21 mouse cellular contexts compared by ENCODE assay signal in the genomic region with DNA sequence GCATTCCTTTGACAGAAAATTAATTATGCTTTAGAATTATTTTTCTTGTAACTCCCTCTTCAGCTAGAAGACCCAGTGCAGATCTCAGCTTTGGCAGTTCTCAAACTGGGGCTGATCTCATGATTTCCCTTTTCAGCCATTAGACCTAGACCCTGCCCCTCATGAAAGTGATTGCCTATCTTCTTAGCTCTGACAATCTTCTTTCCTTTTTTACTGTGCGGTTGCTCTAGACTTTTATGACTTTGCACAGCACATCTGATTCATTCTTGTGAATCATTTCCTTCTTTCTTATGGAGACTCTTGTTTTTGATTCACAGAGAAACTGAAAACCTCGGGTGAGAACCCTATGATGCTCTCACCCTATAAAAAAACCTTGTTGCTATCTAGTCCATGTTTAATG.
DNase-seq lines count a peak whose midpoint lies in the region; ATAC-seq and TF ChIP-seq lines count a peak whose summit lies in the region.
"Had no signal": no experiment of that assay in that cellular context is flagged by ENCODE, and none has a peak within 500 bp of the region (broad histone marks: within the 10 kb centered on the region; RNA-seq: fewer than 3 reads in every experiment).

No protein-coding gene starts in this region.

- H3K36me3 ChIP-seq in MEL (ENCODE audit: control insufficient read depth in 1 of 2, insufficient read depth in 2 of 2, low read length in 2 of 2) = no peaks in the 10 kb centered on the region
- H3K36me3 ChIP-seq in forebrain, postnatal 0 days (ENCODE audit: insufficient read depth) = no peaks in the 10 kb centered on the region
- H3K36me3 ChIP-seq: G1E had no signal

- no peak for TF ChIP-seq CTCF in MEL (IDR thresholded peaks at IDR 0.05 in 2 of 3, conservative IDR thresholded peaks at IDR 0.05 in 1 of 3; ENCODE audit: control insufficient read depth in 1 of 3, insufficient read depth in 1 of 3, low read depth in 2 of 3, low read length in 3 of 3, poor library complexity in 1 of 3, severe bottlenecking in 1 of 3)
- no peak for TF ChIP-seq CTCF in forebrain, postnatal 0 days (IDR thresholded peaks at IDR 0.05; ENCODE audit: low read depth)

- no peak overlapping the region for H3K4me2 ChIP-seq in forebrain, postnatal 0 days (ENCODE audit: low read depth)

- H3K4me1 ChIP-seq in MEL (ENCODE audit: control insufficient read depth in 1 of 2, insufficient read depth in 2 of 2, low read length in 2 of 2) = no peaks in the 10 kb centered on the region
- no peaks in the 10 kb centered on the region; the same call in 1 of the 2 replicates for H3K4me1 ChIP-seq in forebrain, postnatal 0 days (ENCODE audit: insufficient read depth)

- DNase-seq in 416B (ENCODE audit: low read depth) = peak; percentile 9
- DNase-seq in MEL (ENCODE audit: low read depth, low spot score) = peak; percentile 58
- no peak for DNase-seq in right cerebral cortex, postnatal 4 days
- DNase-seq in forebrain, postnatal 0 days = no peak
- DNase-seq: adrenal gland, adult 2 months; adrenal gland, adult 8-10 months; adrenal gland, postnatal 10 days; adrenal gland, postnatal 14 days; adrenal gland, postnatal 25 days; adrenal gland, postnatal 36 days; B cell, adult 2 months; cerebellum, adult 11 months; cerebellum, adult 11-12 months; cerebellum, adult 18-20 months; cerebellum, adult 2 months; cerebellum, adult 8-10 months had no signal

- no peaks in the 10 kb centered on the region for H3K9me3 ChIP-seq in MEL (replicated peaks; ENCODE audit: insufficient read depth, low read length)
- H3K9me3 ChIP-seq in forebrain, postnatal 0 days (ENCODE audit: low read length) = no peaks in the 10 kb centered on the region
- H3K9me3 ChIP-seq: G1E had no signal

- H3K79me2 ChIP-seq in MEL (ENCODE audit: control insufficient read depth, insufficient read depth, low read length, poor library complexity) = no peaks in the 10 kb centered on the region

- ATAC-seq in forebrain, postnatal 0 days = no peak
- ATAC-seq: activated CD4-positive, CD25-positive, alpha-beta regulatory T cell, adult 4 months; CD4-positive, CD25-positive, alpha-beta regulatory T cell, adult 4 months; Patski had no signal

- H3K4me3 ChIP-seq in MEL (ENCODE audit: control insufficient read depth in 1 of 2, insufficient read depth in 1 of 2, low read depth in 2 of 2, low read length in 2 of 2) = no peak overlapping the region
- no peak overlapping the region for H3K4me3 ChIP-seq in forebrain, postnatal 0 days (ENCODE audit: low read depth, low read length)

- no peak; a peak in 1 of 4 replicates for TF ChIP-seq EP300 in MEL (IDR thresholded peaks at IDR 0.05; ENCODE audit: low read depth in 1 of 2, low read length in 2 of 2)

- TF ChIP-seq RAD21 in MEL (IDR thresholded peaks at IDR 0.05; ENCODE audit: low read depth, low read length) = no peak

- no peak for TF ChIP-seq POLR2A in MEL (IDR thresholded peaks at IDR 0.05; ENCODE audit: control insufficient read depth in 1 of 2, insufficient read depth in 1 of 2, low read depth in 1 of 2, low read length in 2 of 2, poor library complexity in 1 of 2)

- 78% methylated on average over 2 of the region's 2 CpGs for WGBS in forebrain, postnatal 0 days

- H3K9ac ChIP-seq in MEL (ENCODE audit: control insufficient read depth, low read depth, low read length, poor library complexity, severe bottlenecking) = no peak overlapping the region
- H3K9ac ChIP-seq in forebrain, postnatal 0 days = no peak overlapping the region

- H3K27ac ChIP-seq in MEL (ENCODE audit: control insufficient read depth, low read depth, low read length) = no peak overlapping the region
- H3K27ac ChIP-seq in forebrain, postnatal 0 days (ENCODE audit: low read depth, low read length) = no peak overlapping the region

- no peaks in the 10 kb centered on the region for H3K27me3 ChIP-seq in MEL (ENCODE audit: control insufficient read depth in 1 of 2, insufficient read depth in 2 of 2, low read length in 2 of 2)
- H3K27me3 ChIP-seq in forebrain, postnatal 0 days (ENCODE audit: insufficient read depth, low read length) = no peaks in the 10 kb centered on the region
- H3K27me3 ChIP-seq: CH12.LX had no signal

TF ChIP-seq in MEL, 35 proteins besides CTCF, POLR2A, EP300 and RAD21:
- TF ChIP-seq MAFK (IDR thresholded peaks at IDR 0.05; ENCODE audit: borderline replicate concordance, low read depth, low read length) (no peak), RCOR1 (IDR thresholded peaks at IDR 0.05; ENCODE audit: low read depth, low read length) (peak; percentile 92)

Comparison
In these comparisons a context has a peak if more than half of its experiments do, and no peak if none do; other contexts are left out.
1. DNase-seq: peak in 416B (single experiment) and MEL (single experiment); none in right cerebral cortex, postnatal 4 days (single experiment) and forebrain, postnatal 0 days (single experiment).